Mouse (Mus musculus): ENCODE data around the gene D11Wsu47e. TPM values are rescaled to one million over a fixed set of nuclear protein-coding genes. Genes with fewer than 3 reads are reported as not detected.
"Not testable (repeated sequence)": the region's sequence is repeated elsewhere in the genome, so short reads cannot be mapped to it uniquely, and the experiment has no call there.

The D11Wsu47e gene
- total RNA-seq (2021): 10 to 100 TPM; 15.0 to 17.3 TPM

DNA sequence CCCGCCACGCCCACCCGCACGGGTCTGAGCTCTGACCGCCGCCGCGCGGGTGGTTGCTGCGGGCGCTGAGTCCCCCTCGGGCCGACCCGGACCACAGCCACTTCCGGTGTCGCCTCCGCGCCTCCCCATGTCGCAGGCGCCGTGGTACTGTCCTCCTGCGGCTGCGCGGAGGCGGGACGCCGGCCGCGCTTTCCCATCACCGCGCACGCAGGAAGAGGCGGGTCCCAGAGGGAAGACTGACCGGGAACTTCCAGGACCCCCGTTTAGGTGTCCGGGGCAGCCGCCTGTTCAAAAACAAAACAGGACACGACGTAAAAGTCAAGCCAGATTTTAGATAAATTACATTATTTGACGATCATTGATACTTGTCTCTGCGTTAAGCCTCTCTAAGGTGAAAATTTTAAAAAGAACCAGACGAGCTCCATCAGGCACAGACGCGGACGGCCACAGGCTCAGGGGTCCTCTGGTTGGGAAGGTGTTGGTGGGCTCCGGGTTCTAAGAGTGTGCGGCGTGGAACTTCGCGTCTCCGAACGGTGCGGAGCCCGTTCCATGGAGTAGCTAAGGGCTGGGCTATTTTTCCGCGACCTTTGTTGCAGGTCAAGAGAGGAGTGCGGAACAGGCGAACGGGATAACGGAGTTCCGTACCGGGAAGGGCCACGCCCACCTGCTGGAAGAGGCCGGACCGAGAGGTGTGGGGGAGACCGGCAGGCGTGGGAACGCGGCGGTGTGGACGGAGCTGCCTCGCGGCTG, at the start of gene D11Wsu47e, which contains the start of gene Fam104a:
Gene D11Wsu47e, plus strand, starts transcription at position 456 of the 750 bp plus-strand sequence.
Gene Fam104a, minus strand, starts transcription at position 199 of the 750 bp plus-strand sequence.
- DNase-seq: peak; percentile 95 to 96

DNA sequence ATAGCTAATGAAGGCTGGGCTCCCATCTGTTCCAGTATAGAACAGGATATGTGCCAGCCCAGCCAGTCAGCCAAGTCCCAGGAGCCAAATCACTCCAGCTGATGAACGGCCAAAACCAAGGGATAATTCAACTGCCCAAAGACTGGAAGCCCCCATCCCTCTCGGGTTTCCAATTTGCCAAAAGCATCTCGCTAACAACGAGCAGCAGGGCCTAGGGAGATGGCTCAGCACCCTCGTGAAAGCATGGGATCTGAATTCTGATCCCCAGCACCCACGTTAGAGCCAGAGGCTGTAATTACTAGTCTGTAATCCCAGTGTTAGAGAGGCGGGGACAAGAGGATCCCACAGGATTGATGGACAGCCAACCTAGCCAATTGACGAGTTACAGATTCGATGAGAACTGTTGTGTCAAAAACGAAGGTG, 49.5 kb upstream of the D11Wsu47e start:
- no peak for DNase-seq

GRCm38 (mm10) chr11:113638680-113639079, 45.5 kb upstream of the D11Wsu47e start:
- DNase-seq: no peak

DNA sequence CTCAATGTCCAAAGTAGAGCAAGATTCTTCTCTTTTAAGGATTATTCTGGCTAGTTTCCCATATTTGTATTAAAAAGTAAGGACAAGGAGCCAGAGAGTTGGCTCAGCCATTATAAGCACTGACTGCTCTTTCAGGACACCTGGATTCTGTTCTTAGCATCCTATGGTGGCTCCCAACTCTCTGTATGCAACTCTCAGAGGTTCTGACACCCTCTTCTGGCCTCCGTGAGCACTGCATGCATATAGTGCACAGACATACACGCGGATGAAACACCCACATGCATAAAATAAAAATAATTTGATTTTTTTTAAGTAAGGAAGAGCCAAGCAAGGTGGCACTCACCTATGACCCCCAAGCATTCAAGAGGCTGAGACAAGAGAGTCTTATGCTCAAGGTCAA, 39.0 kb upstream of the D11Wsu47e start:
- DNase-seq: no peak

DNA sequence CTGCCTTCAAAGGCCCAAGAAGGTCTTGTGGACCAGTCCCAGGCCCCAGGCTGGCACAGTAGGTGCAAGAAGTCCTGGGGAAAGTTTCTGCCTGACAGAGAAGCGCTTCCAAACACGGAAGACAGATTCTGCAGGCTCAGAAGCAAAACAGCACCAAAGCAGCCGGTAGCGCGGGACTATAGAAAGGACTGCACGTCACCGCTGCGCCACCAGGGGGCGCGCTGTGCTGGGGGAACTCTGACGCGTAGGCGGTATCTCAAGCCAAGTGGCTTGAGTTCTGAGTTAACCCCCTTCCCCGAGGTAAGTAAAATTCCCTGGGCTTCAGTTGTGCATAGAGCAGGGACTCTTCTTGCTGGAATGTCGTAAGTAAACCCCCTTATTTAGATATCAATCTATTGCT, 36.1 kb upstream of the D11Wsu47e start:
- peak; percentile 82 to 84 for DNase-seq

DNA sequence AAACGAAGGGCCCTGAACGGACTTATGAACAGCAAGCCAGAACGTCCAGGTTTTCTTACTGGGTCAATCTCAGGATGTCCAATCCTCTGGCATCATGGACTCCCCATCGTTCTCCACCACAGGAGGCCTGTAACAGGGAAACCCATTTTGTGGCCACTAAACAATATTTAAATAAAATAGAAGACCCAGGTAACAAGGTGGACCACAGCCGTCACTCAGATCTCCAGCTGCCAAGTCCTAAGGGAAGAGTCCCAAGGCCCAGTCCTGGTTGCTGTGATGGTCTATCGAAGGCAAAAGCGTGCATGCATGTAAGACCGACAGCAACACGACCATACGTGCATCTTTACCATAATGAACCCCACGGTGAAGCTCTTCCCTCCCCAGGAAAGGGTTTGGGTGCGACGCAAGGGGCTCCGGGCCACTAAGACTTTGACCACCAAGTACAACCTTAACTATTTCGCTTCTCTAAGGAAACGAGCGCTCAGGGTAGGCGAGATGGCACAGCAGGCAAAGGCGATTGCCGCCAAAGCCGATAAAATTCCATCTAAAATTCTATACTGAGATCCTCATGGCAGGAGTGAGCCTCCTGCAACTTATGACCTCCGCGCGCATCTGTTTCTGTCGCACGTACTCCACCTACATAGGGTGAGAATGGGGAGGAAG, 35.4 kb upstream of the D11Wsu47e start, which contains the start of gene Cog1:
Gene Cog1, plus strand, starts transcription at position 480 of the 663 bp plus-strand sequence.
- DNase-seq: no peak

DNA sequence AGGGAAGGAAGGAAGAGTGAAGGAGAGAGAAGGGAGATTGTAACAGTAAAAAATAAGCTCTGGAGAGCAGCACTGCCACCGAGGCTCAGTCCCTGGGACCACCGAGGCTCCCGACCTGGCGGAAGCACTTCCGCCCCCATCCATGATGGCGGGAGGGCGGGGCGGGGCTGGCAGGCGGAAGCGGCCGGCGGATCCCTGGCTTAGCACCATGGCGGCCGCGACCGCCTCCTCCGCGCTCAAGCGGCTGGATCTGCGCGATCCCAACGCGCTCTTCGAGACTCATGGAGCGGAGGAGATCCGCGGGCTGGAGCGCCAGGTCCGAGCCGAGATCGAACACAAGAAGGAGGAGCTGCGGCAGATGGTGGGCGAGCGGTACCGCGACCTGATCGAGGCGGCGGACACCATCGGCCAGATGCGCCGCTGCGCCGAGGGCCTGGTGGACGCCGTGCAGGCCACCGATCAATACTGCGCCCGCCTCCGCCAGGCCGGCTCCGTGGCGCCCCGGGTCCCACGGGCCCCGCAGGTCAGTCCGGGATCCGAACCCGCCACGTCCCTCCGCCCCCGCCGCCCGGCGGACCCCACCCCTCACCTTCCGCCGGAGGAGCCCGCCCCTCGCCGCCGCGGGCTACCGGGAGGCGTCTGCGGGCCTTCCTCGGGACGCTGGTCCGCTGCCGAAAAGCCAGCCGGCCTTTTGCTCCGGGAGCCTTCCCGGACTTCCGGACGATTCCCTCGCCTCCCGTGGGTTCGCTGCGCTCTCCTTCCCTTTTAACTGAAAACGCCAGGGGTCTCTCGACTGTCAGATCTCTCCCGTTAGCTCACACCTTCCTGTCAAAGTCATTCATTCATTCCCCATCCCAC, 34.6 kb upstream of the D11Wsu47e start, which contains the start of gene Slc39a11:
Gene Slc39a11, minus strand, starts transcription at position 727 of the 858 bp plus-strand sequence.
- DNase-seq: peak; percentile 66

DNA sequence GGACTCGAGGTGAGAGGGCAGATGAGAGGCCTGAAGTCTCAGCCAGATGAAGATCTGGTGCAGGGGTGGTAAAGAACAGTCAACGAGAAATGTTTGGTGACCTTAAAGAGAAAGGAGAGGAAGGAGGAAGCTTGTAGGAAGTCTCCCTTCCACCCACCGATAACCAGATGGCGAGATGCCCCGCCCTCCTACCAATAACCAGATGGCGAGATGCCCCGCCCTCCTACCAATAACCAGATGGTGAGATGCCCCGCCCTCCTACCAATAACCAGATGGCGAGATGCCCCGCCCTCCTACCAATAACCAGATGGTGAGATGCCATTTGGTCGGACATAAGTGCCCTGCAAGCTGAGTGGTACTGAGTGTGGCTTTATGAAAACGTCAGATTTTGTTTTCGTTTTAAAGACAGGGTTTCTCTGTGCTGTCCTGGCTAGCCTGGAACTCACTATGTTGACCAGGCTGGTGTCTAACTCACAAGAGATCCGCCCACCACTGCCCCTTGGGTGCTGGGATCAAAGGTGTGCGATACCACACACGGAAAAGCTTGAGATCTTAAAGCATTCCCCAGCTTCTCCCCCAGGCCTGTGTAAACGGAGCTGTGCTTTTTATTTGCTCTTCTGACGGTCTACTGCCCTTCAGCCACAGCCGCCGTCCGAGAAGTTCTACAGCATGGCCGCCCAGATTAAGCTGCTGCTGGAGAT, 32.9 kb upstream of the D11Wsu47e start:
- no peak for DNase-seq

DNA sequence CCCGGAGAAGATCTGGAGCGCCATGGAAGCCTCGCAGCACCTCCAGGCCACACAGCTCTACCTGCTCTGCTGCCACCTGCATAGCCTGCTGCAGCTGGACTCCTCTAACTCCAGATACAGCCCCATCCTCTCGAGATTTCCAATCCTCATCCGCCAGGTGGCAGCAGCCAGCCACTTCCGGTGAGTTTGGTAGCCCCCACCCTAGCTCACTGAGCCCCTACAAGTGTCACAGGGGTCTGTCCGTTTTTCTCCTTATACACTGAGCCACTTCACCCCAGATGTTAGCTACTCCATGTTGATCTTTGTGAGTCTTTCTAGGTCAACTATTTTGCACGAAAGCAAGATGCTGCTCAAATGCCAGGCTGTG, 32.3 kb upstream of the D11Wsu47e start:
- DNase-seq: no peak

DNA sequence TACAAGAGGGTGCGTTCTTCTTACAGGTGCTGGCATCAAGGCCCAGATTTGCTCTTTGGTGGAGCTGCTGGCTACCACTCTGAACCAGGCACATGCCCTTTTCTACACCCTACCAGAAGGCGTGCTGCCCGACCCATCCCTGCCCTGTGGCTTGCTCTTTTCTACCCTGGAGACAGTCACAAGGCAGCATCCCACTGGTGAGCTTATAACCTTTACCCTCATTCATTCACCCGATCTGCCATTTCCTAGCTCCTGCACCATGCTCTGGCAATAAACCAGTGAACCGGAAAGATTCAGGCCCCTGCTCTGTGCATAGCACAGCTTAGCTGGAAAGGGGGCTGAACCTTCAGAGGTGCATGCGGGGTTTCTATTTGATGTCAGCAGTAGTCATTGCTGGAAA, 31.7 kb upstream of the D11Wsu47e start:
- DNase-seq: no peak

- DNase-seq: no peak
Measured at GRCm38 (mm10) chr11:113654105-113654504, 30.1 kb upstream of the D11Wsu47e start.

DNA sequence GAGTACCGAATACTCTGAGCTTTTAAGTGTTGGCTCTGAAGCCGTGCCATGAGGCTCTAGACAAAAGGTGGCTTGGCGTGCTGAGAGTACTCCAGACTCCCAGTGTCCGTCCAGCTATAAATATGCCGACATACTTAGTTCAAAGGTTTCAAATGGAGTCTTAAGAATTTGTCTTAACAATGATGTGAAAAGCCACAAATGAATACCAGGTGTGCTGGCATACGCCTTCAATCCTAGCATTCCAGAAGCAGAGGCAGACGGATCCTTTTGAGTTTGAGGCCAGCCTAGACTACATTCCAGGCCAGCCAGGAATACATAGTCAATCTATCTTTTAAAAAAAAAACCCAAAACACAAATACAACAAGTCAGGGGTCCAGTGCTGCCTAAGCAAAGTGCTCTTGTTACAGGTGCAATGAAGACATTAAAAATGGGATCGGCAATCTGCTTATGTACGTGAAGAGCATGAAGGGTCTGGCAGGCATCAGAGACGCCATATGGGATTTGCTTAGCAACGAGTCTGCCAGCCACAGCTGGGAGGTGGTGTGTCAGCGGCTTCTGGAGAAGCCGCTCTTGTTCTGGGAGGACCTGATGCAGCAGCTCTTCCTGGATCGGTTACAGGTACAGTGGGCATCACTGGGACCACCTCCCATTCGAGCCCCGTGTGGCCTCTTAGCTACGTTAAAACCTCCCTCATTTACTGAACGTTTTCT, 29.5 kb upstream of the D11Wsu47e start:
- no peak for DNase-seq

GRCm38 (mm10) chr11:113656511-113656932, 27.7 kb upstream of the D11Wsu47e start:
- no peak for DNase-seq

DNA sequence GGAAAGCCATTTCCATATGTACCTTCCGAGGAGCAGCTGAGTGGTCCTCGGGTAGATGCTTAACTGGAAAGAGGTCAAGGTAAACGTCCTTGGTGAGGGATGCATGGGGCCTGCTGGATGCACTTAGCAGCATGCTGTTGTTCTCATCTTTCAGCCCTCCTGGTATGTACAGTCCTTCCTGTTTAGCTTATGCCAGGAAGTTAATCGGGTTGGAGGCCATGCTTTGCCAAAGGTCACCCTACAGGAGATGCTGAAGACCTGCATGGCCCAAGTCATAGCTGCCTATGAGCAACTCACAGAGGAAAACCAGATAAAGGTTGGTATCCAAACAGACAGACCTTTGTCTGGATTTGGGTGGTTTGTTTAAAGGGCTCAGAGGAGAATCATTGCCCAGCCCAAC, 27.0 kb upstream of the D11Wsu47e start:
- no peak for DNase-seq

GRCm38 (mm10) chr11:113658319-113658718, 25.9 kb upstream of the D11Wsu47e start:
- DNase-seq: no peak

- no peak for DNase-seq
Measured at GRCm38 (mm10) chr11:113658763-113659162, 25.4 kb upstream of the D11Wsu47e start.

DNA sequence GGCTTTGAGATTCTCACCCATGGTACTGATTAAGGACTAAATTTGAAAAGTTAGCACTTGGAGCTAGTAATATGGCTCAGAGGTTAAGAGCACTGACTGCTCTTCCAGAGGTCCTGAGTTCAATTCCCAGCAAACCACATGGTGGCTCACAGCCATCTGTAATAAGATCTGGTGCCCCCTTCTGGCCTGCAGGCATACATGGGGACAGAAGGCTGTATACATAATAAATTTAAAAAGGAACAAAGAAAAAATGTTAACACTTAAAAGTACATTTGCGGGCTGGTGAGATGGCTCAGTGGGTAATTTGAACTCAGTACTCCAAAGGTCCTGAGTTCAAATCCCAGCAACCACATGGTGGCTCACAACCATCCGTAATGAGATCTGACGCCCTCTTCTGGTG, 24.0 kb upstream of the D11Wsu47e start:
- DNase-seq: not testable (repeated sequence)

DNA sequence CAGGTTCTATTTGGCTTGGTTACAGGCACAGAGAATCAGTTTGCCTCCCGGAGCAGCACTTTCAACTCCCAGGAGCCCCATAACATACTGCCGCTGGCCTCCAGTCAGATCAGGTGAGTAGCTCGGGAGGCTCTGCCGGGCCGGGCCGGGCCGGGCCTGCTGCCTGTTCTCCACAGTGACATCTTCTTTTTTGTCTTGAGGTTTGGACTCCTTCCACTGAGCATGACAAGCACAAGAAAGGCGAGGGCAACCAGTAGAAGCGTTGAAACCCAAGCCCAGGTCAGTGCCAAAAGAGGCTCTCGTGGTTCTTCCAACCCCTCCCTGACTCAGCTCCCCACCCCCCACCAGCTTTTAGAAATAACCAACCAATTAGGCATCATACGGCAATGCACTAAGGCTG, 23.3 kb upstream of the D11Wsu47e start:
- no peak for DNase-seq

DNA sequence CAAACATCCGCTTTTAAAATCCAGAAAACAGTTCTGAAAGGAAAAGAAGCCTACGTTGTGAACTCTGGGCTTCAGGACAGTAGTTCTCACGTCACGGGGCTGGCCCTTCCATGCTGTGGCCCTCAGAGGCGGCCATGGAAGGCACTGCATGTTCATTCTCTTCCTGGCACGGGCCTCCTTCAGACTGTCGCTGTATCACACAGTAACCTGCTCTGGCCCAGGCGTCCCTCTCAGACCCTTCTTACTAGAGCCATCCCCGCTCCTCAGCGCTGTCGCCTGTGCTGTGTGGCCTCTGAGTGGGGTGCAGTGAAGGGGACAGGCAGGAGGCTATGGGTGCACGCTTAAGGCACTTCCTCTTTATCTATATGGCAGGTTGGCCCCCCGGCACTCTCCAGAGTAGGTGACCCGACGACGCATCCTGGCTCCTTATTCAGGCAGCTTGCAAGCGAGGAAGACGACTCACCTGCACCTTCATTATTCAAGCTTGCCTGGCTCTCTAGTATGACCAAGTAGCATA, 22.3 kb upstream of the D11Wsu47e start:
- no peak for DNase-seq

GRCm38 (mm10) chr11:113664279-113664678, 19.9 kb upstream of the D11Wsu47e start:
- no peak for DNase-seq

DNA sequence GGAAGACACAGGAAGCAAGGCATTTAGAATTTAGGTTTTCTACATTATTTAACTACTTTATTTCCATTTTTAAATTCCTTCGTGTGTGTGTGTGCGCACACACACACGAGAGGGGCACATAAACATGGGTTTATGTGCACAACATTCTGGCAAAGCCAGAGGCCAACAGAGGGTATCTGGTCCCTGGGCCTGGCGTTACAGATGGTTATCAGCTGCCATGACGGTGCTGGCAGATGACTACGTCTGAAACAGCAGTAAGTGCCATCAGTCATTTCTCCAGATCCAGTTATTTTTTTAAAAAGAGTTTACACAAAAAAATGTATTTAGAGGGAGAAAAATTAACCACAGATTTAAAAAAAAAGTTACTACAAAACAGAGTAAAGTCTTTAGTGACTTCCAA, 18.0 kb upstream of the D11Wsu47e start:
- DNase-seq: no peak

Data from layer of hippocampus, postnatal 36 days (tissue).